Mouse (Mus musculus) heart, adult 18-20 months (tissue): ENCODE data around the gene Sfn. TPM values are rescaled to one million over a fixed set of nuclear protein-coding genes. Genes with fewer than 3 reads are reported as not detected.

Experiments
- DNase-seq, 2 experiments: peaks; one replicate each; pipeline ENCODE4 v3.0.0; 2021 to 2022; ENCODE audit warnings: mixed read lengths in 1 of 2
- microRNA-seq, 2 experiments: library from miRNA; unstranded; fragments of <30 nt; microRNA quantifications; one replicate each; pipeline ENCODE4 v1.2.0; 2022
- total RNA-seq, 2 experiments: library from RNA; stranded (reverse); gene quantifications; 2 replicates each; pipeline ENCODE4 v1.2.3; 2021

Gene Sfn
- total RNA-seq, 2 experiments from 2014 or later: 1.0 to 1.4 TPM

DNA sequence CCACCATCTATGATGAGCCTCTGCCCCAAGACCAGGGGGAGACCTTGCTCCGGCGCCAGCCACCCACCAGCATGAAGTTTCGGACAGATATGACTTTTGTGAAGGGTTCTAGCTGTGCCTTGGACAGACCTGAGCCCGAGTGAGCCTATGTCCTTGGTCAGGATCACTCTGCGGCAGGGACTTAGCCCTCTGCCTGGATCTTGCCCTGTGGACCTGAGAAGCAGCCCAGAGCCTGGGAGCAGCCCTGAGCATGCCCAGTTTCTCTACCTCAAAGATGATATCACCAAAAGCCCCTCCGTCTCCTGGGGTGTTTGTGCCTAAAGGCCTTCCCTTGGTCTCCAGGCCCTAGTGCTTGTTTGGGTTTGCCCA, 18.3 kb downstream of the Sfn start:
- DNase-seq: no peak

DNA sequence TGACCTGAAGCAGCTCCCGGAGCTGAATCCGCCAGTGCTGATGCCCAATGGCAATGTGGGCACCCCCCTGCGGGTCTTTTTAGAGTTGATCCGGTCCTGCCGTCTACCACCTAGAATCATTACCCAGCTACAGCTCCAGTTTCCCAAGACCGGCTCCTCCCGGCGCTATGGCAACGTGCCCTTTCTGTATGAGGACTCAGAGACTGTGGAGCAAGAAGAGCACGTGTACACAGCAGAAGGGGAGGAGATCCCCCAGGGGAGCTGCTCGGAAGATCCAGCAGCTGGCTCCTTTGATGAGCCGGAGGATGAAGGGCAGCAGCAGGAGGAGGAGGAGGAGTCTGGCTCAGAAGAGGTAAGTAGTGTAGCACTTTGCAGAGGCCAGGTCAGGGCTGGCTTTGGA, 24.0 kb downstream of the Sfn start:
- no peak for DNase-seq

DNA sequence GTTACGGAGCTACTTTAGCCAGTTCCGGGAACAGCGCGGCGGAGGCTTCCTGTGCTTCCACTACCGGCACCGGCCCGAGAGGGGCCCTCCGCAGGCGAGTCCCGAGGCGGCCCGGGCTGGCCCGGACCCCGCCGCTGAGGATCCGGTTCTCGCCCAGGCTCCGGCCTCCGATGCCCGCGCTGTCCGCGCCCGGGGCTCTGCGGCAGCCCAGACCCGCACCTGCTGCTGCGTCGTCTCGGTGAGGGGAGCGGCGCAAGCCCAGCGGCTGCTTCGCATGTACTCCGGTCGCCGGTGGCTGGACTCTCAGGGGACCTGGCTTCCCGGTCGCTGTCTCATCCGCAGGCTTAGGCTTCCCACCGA, 27.1 kb downstream of the Sfn start:
- DNase-seq: no peak

- DNase-seq: peak; percentile 93 to 96
These were observed 27.7 kb downstream of the Sfn start, which contains the start of gene Gpatch3 for GRCm38 (mm10) chr4:133574070-133574842. Gpatch3 (plus strand) TSS chr4:133574745.

DNA sequence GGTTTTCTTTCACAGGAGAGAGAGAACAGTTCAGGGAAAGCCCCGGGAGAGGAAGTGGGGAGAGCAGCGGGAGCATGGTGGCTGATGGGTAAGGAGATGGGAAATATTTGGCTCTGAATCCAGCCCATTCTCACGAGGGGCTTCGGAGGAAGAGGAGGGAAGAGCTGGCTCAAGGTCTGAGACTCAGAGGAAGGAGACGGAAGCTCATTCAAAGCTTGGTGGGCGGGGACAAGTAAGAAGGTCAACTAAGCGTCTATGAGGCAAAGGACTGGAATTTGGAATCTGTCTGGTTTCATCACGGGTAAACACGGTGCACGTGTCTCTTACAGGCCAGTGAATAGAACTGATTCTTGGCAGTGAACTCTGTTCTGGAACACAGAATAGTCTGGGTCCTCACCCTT, 31.9 kb downstream of the Sfn start:
- DNase-seq: no peak

DNA sequence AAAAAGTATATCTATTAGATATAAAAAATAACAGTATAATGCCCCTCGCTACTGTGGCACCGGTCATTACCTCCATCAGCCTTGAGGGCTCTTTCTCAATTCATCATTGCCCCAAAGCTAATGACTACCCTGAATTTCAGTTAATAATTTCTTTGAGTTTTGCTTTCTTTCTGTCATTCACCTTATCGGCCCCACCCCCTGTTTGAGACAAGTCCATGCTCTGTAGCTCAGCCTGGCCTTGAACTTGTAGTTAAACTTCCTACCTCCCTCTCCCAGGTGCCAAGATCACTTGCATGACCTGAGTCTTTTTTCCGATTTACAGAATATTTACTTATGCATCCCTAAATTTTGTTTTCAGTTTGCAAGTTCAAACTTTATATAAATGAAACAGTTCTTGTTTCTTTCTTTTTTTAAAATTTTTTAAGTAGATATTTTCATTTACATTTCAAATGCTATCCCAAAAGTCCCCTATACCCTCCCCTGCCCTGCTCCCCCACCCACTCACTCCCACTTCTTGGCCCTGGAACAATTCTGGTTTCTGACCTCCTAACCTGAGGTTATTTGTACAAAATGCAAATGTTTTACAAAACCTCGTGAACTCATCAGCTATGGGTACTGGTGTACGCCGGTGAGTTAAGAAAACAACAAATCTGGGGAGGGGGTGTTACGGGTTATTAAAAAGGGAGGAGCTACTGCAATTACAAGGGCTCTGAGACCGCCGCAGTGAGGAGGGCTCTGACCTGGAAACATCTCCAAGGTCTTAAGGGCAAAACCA, 32.5 kb downstream of the Sfn start:
- no peak for DNase-seq

DNA sequence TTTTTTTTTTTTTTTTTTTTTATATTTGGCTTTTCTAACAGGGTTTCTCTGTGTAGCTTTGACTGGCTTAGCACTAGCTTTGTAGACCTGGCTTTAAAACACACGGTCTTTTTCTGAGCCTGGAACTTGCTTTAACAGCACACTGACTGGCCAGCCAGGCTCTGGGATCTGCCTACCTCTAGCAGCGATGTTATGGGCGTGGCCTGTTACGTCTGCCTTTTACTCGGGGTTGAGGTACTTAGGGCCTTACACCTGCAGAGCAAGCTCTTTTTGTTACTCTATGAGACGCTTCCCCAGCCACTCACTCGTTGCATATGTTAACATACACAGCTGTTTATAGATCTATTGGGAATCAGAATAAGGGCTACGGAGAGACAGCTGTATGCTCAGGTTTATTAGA, 34.7 kb downstream of the Sfn start:
- DNase-seq: no peak

DNA sequence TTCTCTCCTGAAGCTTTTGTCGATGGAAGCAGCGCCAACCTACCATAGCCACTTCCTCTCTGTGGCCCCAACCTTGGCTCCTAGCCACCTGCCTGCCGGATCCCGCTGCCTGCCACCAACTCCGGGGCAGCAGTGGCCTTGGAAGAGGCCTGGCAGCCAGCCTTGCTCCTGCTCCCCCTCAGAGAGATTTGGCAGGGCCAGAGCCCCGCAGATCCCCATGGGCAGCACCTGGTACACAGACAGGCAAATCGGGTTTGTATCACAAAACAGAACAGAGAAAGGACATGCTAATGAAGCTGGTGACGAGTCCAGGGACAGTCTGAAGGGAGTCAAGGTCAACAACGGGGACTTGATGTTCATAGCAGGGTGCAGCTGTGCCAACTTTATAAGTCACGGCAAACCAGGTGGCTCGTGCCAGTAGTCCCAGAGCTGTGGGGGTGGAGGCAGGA, 38.8 kb downstream of the Sfn start:
- peak; percentile 78 to 84 for DNase-seq

- no peak for DNase-seq
These were observed 40.3 kb downstream of the Sfn start for GRCm38 (mm10) chr4:133561622-133562021.

GRCm38 (mm10) chr4:133559846-133560245, 42.1 kb downstream of the Sfn start:
- DNase-seq: no peak

- DNase-seq: no peak
These were observed 44.8 kb downstream of the Sfn start for GRCm38 (mm10) chr4:133557041-133557717.

DNA sequence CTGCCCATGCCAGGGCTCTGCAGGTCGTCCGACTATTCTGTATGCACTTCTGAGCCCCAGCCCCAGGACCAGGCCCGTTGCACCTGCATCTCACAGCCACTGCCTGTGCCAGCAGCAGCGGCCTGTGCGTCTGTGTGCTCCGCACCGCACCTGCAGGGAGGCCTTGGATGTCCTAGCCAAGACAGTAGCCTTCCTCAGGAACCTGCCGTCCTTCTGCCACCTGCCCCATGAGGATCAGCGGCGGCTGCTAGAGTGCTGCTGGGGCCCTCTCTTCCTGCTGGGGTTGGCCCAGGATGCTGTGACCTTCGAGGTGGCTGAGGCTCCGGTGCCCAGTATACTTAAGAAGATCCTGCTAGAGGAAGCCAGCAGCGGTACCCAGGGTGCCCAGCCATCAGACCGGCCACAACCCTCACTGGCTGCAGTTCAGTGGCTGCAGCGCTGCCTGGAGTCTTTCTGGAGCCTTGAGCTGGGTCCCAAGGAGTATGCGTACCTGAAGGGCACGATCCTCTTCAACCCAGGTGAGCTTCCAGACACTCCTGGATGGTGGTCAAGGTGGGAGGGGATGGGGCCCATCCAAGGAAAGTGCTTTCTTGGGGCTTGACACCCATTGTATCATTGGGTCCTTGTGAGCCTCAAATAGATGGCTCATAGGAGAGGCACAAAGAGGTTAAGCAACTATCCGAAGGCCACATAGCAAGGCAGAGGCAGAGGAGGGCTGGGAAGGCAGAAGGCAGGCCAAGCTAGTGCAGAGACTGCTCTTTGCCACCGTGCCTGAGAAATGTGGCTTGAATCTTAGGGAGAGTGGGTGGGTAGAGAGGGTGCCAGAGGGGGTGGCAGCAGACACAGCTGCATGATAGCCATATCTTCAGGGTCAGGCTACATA, 48.3 kb downstream of the Sfn start:
- DNase-seq: peak in 1 of 2 experiments; percentile 50

DNA sequence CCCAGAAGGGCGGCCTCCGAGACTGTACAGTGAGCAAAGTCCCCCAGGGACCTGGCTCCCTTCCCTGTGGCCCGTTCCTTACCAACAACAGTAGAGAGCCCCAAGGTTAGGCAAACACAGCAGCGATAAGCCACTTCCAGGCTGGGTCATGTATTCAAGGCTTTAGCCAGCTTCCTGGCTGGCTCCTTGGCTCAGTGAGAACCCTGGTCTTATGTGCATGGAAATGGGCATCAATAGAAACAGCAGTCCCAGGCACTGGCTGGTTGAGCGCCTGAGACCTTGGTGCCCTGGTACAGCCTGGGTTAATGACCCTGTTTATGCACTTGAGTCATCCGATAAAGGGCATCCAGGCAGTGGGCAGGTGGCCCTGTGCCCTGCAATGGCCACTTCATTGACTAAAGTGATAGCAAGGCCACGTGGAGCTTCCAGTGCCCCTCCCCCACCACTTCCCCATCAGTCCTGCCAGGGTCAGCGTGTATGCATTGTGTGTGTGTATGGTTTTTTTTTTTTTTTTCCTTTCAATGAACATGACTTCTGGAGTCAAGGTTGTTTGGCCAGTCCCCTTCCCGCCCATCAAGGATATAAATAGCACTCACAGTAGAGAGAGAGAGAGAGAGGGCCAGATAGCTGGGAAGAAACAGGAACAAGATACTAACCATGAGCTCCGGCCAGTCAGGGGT, 49.1 kb downstream of the Sfn start, which contains the start of gene Nr0b2:
Gene Nr0b2 (plus strand): TSS at position 609 of the 680 bp plus-strand sequence.
- DNase-seq: peak; percentile 36 to 59

DNA sequence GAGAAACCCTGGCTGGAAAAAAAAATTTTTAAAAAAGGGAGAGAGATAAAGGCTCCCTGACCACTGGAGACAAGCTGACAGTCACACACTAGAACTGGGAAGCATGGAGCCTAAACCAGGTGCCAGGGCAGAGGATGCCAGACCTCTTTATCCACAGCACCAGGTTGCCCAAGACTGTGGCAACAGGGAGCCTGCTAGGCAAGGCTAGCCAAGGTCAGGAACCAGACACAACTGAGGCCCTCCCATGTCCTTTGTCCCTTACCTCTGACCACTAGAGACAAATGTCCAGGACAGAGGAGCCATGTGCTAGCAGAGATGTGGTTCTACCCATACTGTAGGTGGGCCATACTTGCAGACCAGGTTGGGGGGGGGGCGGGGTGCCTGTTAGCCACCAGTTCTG, 49.9 kb downstream of the Sfn start:
- no peak for DNase-seq

Small RNA genes lying within 50 kb of the gene (microRNA-seq; reads per million reads assigned to microRNA genes)
- 0 reads per million in 2 experiments for gene Gm23158

Other genes starting within 250 kb of the Sfn start
- gene Wdtc1, start 248.7 kb downstream of the Sfn start, total RNA-seq: 10 to 100 TPM; 71.9 to 73.6 TPM
- 10 to 100 TPM; 17.6 to 19.6 TPM for gene Slc9a1, start 232.5 kb downstream of the Sfn start, total RNA-seq
- 1 to 10 TPM; 2.0 to 3.5 TPM for gene Tent5b, start 122.0 kb downstream of the Sfn start, total RNA-seq
- gene Trnp1, start 103.6 kb downstream of the Sfn start, total RNA-seq: 1 to 10 TPM; 2.4 to 2.8 TPM
- not detected for gene Kdf1, start 83.2 kb downstream of the Sfn start, total RNA-seq
- gene Nudc, start 56.2 kb downstream of the Sfn start, total RNA-seq: 10 to 100 TPM; 78.7 to 80.1 TPM
- 10 to 100 TPM; 16.7 to 20.3 TPM for gene Nr0b2, start 48.8 kb downstream of the Sfn start, total RNA-seq
- gene Gpatch3, start 27.4 kb downstream of the Sfn start, total RNA-seq: 1 to 10 TPM; 3.2 to 3.6 TPM
- gene Gpn2, start 17.8 kb downstream of the Sfn start, total RNA-seq: 1 to 10 TPM; 7.9 TPM
- gene Zdhhc18, start 48.0 kb upstream of the Sfn start, total RNA-seq: 10 to 100 TPM; 20.9 to 31.7 TPM
- gene Pigv, start 70.5 kb upstream of the Sfn start, total RNA-seq: 10 to 100 TPM; 12.5 to 12.7 TPM
- 10 to 100 TPM; 31.3 to 34.9 TPM for gene Arid1a, start 154.6 kb upstream of the Sfn start, total RNA-seq